ENCODE assay signal across 13 mouse cellular contexts in the genomic region with DNA sequence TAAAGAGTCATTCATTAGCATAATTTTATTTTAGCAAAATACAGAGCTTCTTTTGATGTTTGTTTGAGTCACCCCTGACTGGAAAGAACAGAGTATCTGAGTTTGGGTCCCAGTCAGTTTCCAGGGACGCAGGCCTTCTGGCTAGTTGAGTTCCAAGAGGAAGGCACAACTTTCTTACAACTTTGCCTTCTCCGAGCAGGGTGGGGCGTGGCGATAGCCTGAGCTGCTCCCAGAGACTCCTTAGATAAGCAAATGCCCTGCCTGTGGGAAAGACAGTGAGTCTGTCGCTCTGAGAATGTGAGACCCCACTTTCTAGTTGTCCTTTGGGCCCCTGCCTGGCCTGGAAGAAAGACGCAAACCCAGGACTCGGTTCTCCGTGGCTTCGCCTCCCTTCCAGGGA. TPM values are rescaled to one million over a fixed set of nuclear protein-coding genes. Genes with fewer than 3 reads are reported as not detected.
DNase-seq lines count a peak whose midpoint lies in the region; ATAC-seq and TF ChIP-seq lines count a peak whose summit lies in the region.
"Had no signal": no experiment of that assay in that cellular context is flagged by ENCODE, and none has a peak within 500 bp of the region (broad histone marks: within the 10 kb centered on the region; RNA-seq: fewer than 3 reads in every experiment).

No protein-coding gene starts in this region.

- H3K4me1 ChIP-seq in heart, embryonic 14.5 days (ENCODE audit: control insufficient read depth in 2 of 2, insufficient read depth in 2 of 2, low read length in 2 of 2), result peaks cover 10 to 15% of the 10 kb centered on the region in 2 experiments; a peak in 3 of 4 replicates
- H3K4me1 ChIP-seq in liver, embryonic 14.5 days (replicated peaks; ENCODE audit: control insufficient read depth in 2 of 2, insufficient read depth in 2 of 2, low read length in 1 of 2), result peaks cover 3 to 16% of the 10 kb centered on the region in 2 experiments; a peak in 3 of 4 replicates
- H3K4me1 ChIP-seq in forebrain, embryonic 10.5 days, result peaks cover 26% of the 10 kb centered on the region
- H3K4me1 ChIP-seq: limb, embryonic 15.5 days had no signal

- H3K27ac ChIP-seq in heart, embryonic 14.5 days (replicated peaks in 1 of 2; ENCODE audit: control insufficient read depth in 1 of 2, insufficient read depth in 1 of 2, low read depth in 2 of 2, low read length in 2 of 2), result no peak overlapping the region
- no peak overlapping the region for H3K27ac ChIP-seq in liver, embryonic 14.5 days
- no peak overlapping the region for H3K27ac ChIP-seq in forebrain, embryonic 10.5 days
- H3K27ac ChIP-seq: limb, embryonic 15.5 days had no signal

- TF ChIP-seq EP300 in liver, embryonic 14.5 days (IDR thresholded peaks at IDR 0.05; ENCODE audit: low read depth), result no peak

- no peak for TF ChIP-seq CTCF in liver, embryonic 14.5 days (IDR thresholded peaks at IDR 0.05; ENCODE audit: low read depth)

- WGBS in heart, embryonic 14.5 days, result 22% methylated on average over 9 of the region's 9 CpGs
- WGBS in liver, embryonic 14.5 days (ENCODE audit: insufficient replicate concordance), result 30% methylated on average over 9 of the region's 9 CpGs
- 35% methylated on average over 9 of the region's 9 CpGs for WGBS in forebrain, embryonic 10.5 days

- no peaks in the 10 kb centered on the region for H3K36me3 ChIP-seq in heart, embryonic 14.5 days (ENCODE audit: control insufficient read depth, insufficient read depth, low read length)
- no peaks in the 10 kb centered on the region for H3K36me3 ChIP-seq in liver, embryonic 14.5 days (replicated peaks; ENCODE audit: control insufficient read depth, insufficient read depth, low read depth)
- H3K36me3 ChIP-seq in forebrain, embryonic 10.5 days (replicated peaks), result no peaks in the 10 kb centered on the region
- H3K36me3 ChIP-seq: limb, embryonic 15.5 days had no signal

- no peak for ATAC-seq in heart, embryonic 14.5 days (ENCODE audit: insufficient number of reproducible peaks, insufficient read depth, low FRiP score, low read depth)
- ATAC-seq in liver, embryonic 14.5 days (ENCODE audit: insufficient read depth), result peak; percentile 47; the same call in 1 of the 2 replicates

- no peaks in the 10 kb centered on the region for H3K9me3 ChIP-seq in heart, embryonic 14.5 days (ENCODE audit: control insufficient read depth, low read length)
- H3K9me3 ChIP-seq in liver, embryonic 14.5 days (ENCODE audit: control insufficient read depth, low read length), result no peaks in the 10 kb centered on the region
- H3K9me3 ChIP-seq in forebrain, embryonic 10.5 days, result no peaks in the 10 kb centered on the region
- H3K9me3 ChIP-seq: limb, embryonic 15.5 days had no signal

- H3K27me3 ChIP-seq in heart, embryonic 14.5 days (ENCODE audit: control insufficient read depth, insufficient read depth, low read length), result no peaks in the 10 kb centered on the region
- H3K27me3 ChIP-seq in liver, embryonic 14.5 days (ENCODE audit: control insufficient read depth, insufficient read depth, low read length), result no peaks in the 10 kb centered on the region
- peaks cover 18% of the 10 kb centered on the region for H3K27me3 ChIP-seq in forebrain, embryonic 10.5 days (ENCODE audit: poor library complexity, severe bottlenecking)
- H3K27me3 ChIP-seq: limb, embryonic 15.5 days had no signal

- no peak overlapping the region for H3K9ac ChIP-seq in heart, embryonic 14.5 days (ENCODE audit: low read length)
- peak overlapping the region; percentile 13 for H3K9ac ChIP-seq in liver, embryonic 14.5 days (replicated peaks)
- H3K9ac ChIP-seq: limb, embryonic 15.5 days had no signal

- no peak overlapping the region for H3K4me3 ChIP-seq in heart, embryonic 14.5 days (ENCODE audit: control insufficient read depth in 1 of 2, insufficient read depth in 1 of 2, low read depth in 1 of 2, low read length in 2 of 2)
- peak overlapping the region in 1 of 2 experiments; percentile 21; a peak in 2 of 4 replicates for H3K4me3 ChIP-seq in liver, embryonic 14.5 days (ENCODE audit: insufficient read depth in 1 of 2, low read depth in 2 of 2, low read length in 2 of 2)
- H3K4me3 ChIP-seq in forebrain, embryonic 10.5 days, result no peak overlapping the region
- H3K4me3 ChIP-seq: limb, embryonic 15.5 days had no signal

- no peak for DNase-seq in heart, adult 11 months
- peak; percentile 72 for DNase-seq in ES-CJ7 (ENCODE audit: low read depth, low spot score)
- peak; percentile 57 for DNase-seq in c-Kit-positive CD71-positive TER-119-negative erythroid progenitor cells, embryonic 14.5 days (ENCODE audit: low read depth)
- DNase-seq in liver, embryonic 14.5 days (ENCODE audit: low read depth in 3 of 3, low spot score in 3 of 3), result peak in 1 of 3 experiments; percentile 30
- no peak for DNase-seq in layer of hippocampus, postnatal 14 days (ENCODE audit: low spot score in 2 of 2)
- no peak for DNase-seq in T-cell, adult 2 months (ENCODE audit: low spot score)
- DNase-seq in forebrain, embryonic 10.5 days (ENCODE audit: extremely low spot score, low spot score), result no peak
- DNase-seq: adrenal gland, postnatal 25 days; cerebellum, adult 11 months; kidney, postnatal 25 days; lung, postnatal 4 days had no signal

- peak overlapping the region; percentile 52 for H3K4me2 ChIP-seq in heart, embryonic 14.5 days (ENCODE audit: low read length)
- peak overlapping the region; percentile 58 for H3K4me2 ChIP-seq in liver, embryonic 14.5 days (ENCODE audit: low read depth)
- H3K4me2 ChIP-seq: limb, embryonic 15.5 days had no signal

RNA-seq across cellular contexts. Expression of a gene that starts 44.4 kb away (rescaled TPM):
- polyA plus RNA-seq in heart, embryonic 14.5 days (2014; fragmentation: Nextera tagmentation; extraction: Ambion mirVana), result 0.19 and 0.53 TPM in 2 replicates
- 0.11 TPM in 1 of 2 replicates, not detected in the other for polyA plus RNA-seq in liver, embryonic 14.5 days (2012; rRNA removed)
- not detected in 2 replicates for polyA plus RNA-seq in liver, embryonic 14.5 days (2014; fragmentation: Nextera tagmentation; extraction: Ambion mirVana)
- 10 to 100 TPM; 49.3 to 58.6 TPM for total RNA-seq in layer of hippocampus, postnatal 14 days (2021)
- 16.8 and 24.4 TPM in 2 replicates for polyA plus RNA-seq in forebrain, embryonic 10.5 days (2016; fragmentation: Nextera tagmentation; extraction: Ambion mirVana)

Comparison
In these comparisons a context has a peak if more than half of its experiments do, and no peak if none do; other contexts are left out.
1. DNase-seq: peak in ES-CJ7 (single experiment) and c-Kit-positive CD71-positive TER-119-negative erythroid progenitor cells, embryonic 14.5 days (single experiment); none in heart, adult 11 months (single experiment), layer of hippocampus, postnatal 14 days (0 of 2), T-cell, adult 2 months (single experiment) and forebrain, embryonic 10.5 days (single experiment).
2. RNA of a gene that starts 44.4 kb away (polyA plus RNA-seq): 16.8 to 24.4 TPM in forebrain, embryonic 10.5 days; 0.19 to 0.53 TPM in heart, embryonic 14.5 days and 0.11 TPM in liver, embryonic 14.5 days; every median in the first group is over 10 times any median in the second.